Mouse (Mus musculus): Measurements from ENCODE around the gene Dgkd. TPM values are rescaled to one million over a fixed set of nuclear protein-coding genes. Genes with fewer than 3 reads are reported as not detected.

The Dgkd gene
- total RNA-seq, 4 experiments from 2014 or later: 23.4 to 30.2 (median 28.0) TPM

DNA sequence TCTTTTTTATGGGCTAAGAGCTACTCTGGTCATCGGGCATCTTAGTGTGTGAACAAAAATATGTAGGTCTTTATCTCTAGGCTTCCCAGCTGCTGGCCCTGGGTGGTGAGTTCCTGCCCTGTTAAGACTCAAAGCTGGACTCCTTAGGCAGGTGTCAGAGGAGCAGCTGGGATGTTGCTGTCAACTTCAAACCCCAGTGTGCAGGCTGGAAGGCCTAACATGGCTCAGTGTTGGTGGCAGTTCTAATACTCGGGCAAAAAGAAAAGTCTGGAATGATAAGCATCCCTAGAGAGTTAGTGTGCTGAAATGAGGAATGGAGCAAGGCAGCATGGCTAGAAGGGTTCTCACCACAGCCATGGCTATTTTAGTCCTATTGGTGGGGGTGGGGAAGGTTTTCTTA, 27.8 kb downstream of the Dgkd start:
- no peak for DNase-seq (ENCODE audit: low spot score in 2 of 2)

DNA sequence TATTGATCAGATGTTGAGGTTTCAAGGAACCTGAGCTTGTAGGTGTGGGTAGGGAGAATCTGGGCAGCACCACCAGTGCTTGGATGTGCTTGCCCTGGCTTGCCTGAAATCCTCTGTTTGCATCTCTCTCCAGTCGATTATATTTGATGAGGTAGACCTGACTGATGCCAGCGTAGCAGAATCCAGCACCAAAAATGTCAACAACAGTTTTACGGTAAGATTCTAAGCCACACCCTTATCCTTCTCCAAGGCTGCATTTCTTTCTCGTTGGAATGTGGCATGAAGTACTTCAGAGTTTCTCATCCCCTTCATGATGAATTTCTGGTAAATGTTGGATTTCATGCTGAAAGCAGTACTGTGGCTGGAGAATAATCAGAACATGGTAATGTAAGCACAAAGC, 28.6 kb downstream of the Dgkd start:
- DNase-seq (ENCODE audit: low spot score in 2 of 2): no peak

GRCm38 (mm10) chr1:87882554-87882953, 29.5 kb downstream of the Dgkd start:
- no peak for DNase-seq (ENCODE audit: low spot score in 2 of 2)

- DNase-seq (ENCODE audit: low spot score in 2 of 2): no peak
These were observed 37.9 kb downstream of the Dgkd start for GRCm38 (mm10) chr1:87890960-87891359.

GRCm38 (mm10) chr1:87891634-87892033, 38.5 kb downstream of the Dgkd start:
- DNase-seq (ENCODE audit: low spot score in 2 of 2): no peak

DNA sequence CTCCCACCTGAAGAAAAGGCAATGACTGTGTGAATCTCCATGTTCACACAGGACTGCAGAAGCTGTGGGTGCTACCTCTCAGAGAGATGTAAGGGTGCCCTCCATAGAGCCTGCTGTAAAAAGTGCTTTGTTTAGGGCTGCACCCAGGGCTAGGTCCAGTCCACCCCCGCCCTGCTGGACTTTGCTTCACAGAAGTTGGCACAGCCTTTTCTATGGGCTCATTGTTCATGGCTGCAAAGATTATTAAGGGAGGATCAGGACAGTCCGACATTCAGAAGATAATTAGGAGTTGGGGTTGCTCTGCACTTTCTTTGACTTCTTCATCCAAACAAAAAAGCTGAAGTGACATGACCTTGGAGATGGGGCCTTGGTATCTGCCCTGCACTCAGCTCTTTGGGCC, 39.4 kb downstream of the Dgkd start:
- no peak for DNase-seq (ENCODE audit: low spot score in 2 of 2)

- no peak for DNase-seq (ENCODE audit: low spot score in 2 of 2)
These were observed 40.3 kb downstream of the Dgkd start for GRCm38 (mm10) chr1:87893414-87893813.

- DNase-seq (ENCODE audit: low spot score in 2 of 2): no peak
These were observed 43.8 kb downstream of the Dgkd start for GRCm38 (mm10) chr1:87896921-87897320.

- no peak for DNase-seq (ENCODE audit: low spot score in 2 of 2)
These were observed 46.6 kb downstream of the Dgkd start for GRCm38 (mm10) chr1:87899701-87900100.

DNA sequence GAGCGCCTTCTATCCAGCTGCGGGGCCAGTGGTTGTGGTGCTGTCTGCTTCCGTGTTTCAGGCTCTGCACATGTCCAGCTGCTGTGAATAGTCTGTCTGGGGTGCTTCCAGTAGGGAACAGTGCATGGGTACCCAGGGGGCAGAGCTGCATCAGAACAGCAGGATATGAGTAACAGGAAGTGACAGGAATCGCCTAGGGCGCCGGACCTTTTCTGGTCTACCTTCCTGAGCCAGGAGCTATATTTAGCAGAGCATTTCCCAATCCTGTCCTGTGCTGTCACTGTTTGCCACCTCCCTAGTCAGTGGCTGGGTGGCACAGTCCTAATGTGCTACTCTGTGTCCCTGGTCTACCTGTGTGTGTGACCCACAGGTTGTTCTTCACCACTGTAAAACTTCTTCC, 47.9 kb downstream of the Dgkd start:
- peak; percentile 49 to 72 for DNase-seq (ENCODE audit: low spot score in 2 of 2)

DNA sequence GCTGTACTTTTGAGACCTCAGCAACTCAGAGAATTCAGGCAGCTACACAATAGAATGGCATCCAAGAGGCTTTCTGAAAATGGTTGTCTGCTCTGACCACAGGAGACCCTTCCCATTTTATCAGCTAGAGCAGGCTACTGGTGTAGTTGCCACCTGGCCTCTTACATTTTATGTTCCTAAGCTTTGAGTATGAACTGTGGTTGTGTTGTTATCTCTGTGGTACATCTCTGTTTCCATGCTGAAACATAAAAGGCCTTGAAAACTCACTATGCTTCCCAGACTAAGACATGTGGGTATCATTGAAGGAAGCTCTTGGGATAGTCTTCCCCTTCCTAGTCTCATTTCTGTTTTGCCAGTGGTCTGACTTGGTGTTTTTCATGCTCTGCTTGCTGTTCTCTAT, 49.1 kb downstream of the Dgkd start:
- DNase-seq (ENCODE audit: low spot score in 2 of 2): no peak

- no peak for DNase-seq (ENCODE audit: low spot score in 2 of 2)
These were observed 53.4 kb downstream of the Dgkd start for GRCm38 (mm10) chr1:87906361-87906956.

DNA sequence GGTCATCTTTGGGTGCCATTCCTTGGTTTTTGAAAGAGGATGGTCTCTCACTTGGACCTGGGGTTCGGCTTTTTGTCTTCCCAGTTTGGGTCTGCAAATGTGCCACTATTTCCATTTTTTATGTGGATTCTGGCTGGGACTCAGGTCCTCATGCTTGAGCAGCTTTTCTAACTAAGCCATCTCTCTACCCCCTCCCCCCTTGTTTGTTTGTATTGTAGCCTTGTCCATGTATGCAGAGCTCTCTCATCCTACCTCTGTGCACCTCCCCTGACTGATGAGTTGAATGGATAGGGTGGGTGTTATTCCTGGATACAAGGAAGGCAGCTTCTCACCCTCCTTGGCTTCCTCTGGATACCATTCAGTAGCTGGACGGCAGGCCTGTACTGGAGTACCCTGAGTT, 54.9 kb downstream of the Dgkd start:
- DNase-seq (ENCODE audit: low spot score in 2 of 2): no peak

- DNase-seq (ENCODE audit: low spot score in 2 of 2): no peak
These were observed 55.6 kb downstream of the Dgkd start for GRCm38 (mm10) chr1:87908736-87909135.

DNA sequence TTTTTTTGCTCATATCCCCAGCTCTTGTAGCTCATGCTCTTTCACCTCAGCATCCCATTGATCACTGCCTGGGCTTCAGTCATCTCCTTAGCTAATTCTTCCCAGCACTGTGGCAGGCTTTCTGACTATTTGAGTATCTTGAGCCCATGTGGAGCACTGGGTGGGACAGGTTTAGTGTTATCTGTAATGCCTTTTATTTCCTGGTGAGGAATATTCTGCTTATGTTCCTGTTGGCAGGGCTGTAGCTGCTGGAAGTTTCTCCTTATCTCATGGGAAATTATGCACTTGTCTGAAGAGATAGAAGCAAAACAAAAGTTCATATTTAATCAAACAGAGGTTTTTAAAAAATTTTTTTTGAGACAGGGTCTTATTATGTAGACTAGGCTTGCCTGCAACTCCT, 56.5 kb downstream of the Dgkd start:
- no peak for DNase-seq (ENCODE audit: low spot score in 2 of 2)

DNA sequence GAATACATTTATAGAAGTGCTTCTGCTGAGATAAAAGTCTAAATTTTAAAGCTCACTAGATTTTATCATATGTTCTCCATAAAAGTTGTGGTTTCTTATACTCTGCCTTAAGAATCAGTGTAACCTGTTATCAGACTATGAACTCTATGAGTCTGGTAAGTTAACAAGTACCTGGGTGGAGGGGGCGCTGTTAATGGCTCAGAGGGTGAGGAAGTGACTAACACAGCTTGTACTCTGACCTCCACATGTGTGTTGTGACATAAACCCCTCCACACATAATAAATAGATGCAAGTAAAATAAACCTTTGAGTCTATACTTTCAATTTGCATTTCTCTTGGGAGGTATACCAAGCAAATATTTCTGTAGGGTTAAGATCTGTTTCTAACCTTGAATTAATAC, 57.3 kb downstream of the Dgkd start:
- no peak for DNase-seq (ENCODE audit: low spot score in 2 of 2)

DNA sequence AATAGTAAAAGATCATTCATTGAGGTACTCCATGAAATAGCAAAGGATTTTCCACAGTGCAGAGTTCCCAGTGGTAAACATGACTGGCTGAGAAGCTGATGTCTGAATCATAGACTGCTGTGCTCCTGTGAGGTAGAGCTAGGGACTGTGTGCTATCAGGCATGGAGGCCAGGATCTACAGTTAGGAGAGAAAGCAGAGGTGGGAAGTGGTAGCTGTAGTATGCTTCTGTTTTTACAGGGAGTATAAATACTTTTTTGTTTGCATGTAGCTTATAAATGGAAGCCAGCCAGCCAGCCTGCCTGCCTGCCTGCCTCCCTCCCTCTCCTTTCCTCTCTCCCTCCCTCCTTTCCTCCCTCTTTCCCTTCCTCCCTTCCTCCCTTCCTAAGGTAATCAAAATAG, 60.3 kb downstream of the Dgkd start:
- no peak for DNase-seq (ENCODE audit: low spot score in 2 of 2)

DNA sequence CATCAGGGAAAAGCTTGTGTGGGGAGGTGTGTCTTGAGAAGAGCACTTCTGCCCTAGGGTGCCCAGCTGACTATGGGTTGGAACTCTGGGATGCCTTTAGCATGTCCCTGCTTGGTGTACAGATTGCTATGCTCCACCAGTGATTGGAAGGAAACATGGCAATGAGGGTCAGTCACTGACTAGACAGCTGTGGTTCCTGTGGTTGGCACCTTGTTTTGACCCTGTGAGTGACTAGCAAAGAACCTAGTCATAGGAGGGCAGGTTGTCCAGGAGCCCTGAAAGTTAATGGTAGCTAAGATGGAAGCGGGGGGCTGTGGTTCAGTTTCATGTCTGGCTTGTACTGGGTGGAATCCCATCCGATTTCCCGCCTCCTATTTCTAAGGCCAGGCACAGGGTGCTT, 64.3 kb downstream of the Dgkd start:
- DNase-seq (ENCODE audit: low spot score in 2 of 2): no peak

DNA sequence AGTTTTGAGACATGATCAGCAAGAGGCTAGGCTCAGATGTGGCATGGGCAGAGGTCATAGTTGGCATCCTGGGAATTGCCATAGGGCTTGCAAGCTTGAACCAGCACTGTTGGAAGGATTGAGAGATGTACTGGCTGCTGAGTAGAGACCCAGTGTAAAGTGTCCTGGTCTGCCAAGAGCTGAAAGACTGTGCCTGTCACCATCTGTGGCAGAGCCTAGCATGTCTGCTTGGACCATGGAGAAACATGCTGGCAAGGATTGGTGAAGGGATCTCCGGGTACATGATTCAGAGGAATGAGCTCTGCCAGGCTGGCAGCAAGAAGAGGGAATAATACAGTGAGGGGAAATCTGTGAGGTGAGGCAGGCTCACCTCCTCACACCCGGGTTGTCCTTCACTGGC, 65.0 kb downstream of the Dgkd start:
- no peak for DNase-seq (ENCODE audit: low spot score in 2 of 2)

- no peak for DNase-seq (ENCODE audit: low spot score in 2 of 2)
These were observed 67.0 kb downstream of the Dgkd start for GRCm38 (mm10) chr1:87920056-87920614.

GRCm38 (mm10) chr1:87922666-87923065, 69.6 kb downstream of the Dgkd start:
- no peak for DNase-seq (ENCODE audit: low spot score in 2 of 2)

- no peak for DNase-seq (ENCODE audit: low spot score in 2 of 2)
These were observed 71.8 kb downstream of the Dgkd start for GRCm38 (mm10) chr1:87924888-87925287.

- no peak for DNase-seq (ENCODE audit: low spot score in 2 of 2)
These were observed 76.6 kb downstream of the Dgkd start for GRCm38 (mm10) chr1:87929730-87930129.

DNA sequence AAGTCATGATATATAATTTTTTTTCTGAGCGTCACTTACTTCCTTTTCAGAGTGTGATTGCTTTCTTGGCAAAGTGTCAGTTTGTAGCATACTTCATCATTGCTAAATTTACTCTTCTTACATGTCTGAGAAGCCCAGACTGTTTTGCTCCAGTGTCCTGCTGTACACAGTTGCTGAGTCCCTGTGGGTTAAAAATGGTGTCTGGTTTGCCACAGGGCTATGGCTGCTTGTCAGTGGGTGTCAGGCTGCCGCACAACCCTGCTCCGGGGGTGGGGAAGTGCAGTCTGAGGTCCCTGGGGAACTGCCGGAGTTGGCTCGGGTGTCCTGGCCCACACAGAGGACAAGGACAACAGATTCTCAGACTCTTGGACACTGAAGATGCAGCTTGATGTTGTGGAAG, 80.0 kb downstream of the Dgkd start:
- peak in 1 of 2 experiments; percentile 28 for DNase-seq (ENCODE audit: low spot score in 2 of 2)

All from gastrocnemius, adult 8-10 months (tissue).